Mouse (Mus musculus) MEL (cell line): ENCODE data around the gene Lmf2. TPM values are rescaled to one million over a fixed set of nuclear protein-coding genes. Genes with fewer than 3 reads are reported as not detected.
A peak's percentile ranks its signal among the peaks of the same experiment; 100 is the strongest.

Source experiments
- DNase-seq: peaks from one replicate; pipeline ENCODE4 v3.0.0; 2011; ENCODE audit warnings: low read depth, low spot score
- H3K27ac ChIP-seq: 2 replicates; pipeline ENCODE4 v1.5.1; 2012; ENCODE audit warnings: low read depth, mild to moderate bottlenecking, control low read depth, low read length, moderate library complexity; ENCODE audit not compliant: control insufficient read depth
- H3K27me3 ChIP-seq, 2 experiments: fragments of 150-350 bp in 1 of 2; sonication (generic) in 1 of 2; 2 replicates each; pipeline ENCODE4 v1.6.1; 2012; ENCODE audit warnings: low read length in 2 of 2, mild to moderate bottlenecking in 2 of 2, improper control_type of control experiment in 1 of 2, moderate library complexity in 1 of 2; ENCODE audit not compliant: insufficient read depth in 2 of 2, control insufficient read depth in 1 of 2
- H3K36me3 ChIP-seq, 2 experiments: 2 replicates each; pipeline ENCODE4 v1.6.1; 2012 to 2014; ENCODE audit warnings: low read length in 2 of 2, improper control_type of control experiment in 1 of 2, inconsistent platforms in 1 of 2, mild to moderate bottlenecking in 1 of 2; ENCODE audit not compliant: insufficient read depth in 2 of 2, control insufficient read depth in 1 of 2
- H3K4me1 ChIP-seq, 2 experiments: fragments of 150-350 bp in 1 of 2; sonication (generic) in 1 of 2; 2 replicates each; pipeline ENCODE4 v1.6.1; 2012; ENCODE audit warnings: low read length in 2 of 2, improper control_type of control experiment in 1 of 2, mild to moderate bottlenecking in 1 of 2; ENCODE audit not compliant: insufficient read depth in 2 of 2, control insufficient read depth in 1 of 2
- H3K4me3 ChIP-seq, 2 experiments: fragments of 150-350 bp in 1 of 2; sonication (generic) in 1 of 2; 2 replicates each; pipeline ENCODE4 v1.5.1; 2012; ENCODE audit warnings: low read depth in 2 of 2, low read length in 2 of 2, mild to moderate bottlenecking in 2 of 2, moderate library complexity in 2 of 2, control low read depth in 1 of 2, improper control_type of control experiment in 1 of 2; ENCODE audit not compliant: control insufficient read depth in 1 of 2, insufficient read depth in 1 of 2
- H3K79me2 ChIP-seq: 2 replicates; pipeline ENCODE4 v1.6.1; 2012; ENCODE audit warnings: mild to moderate bottlenecking, low read length, moderate library complexity; ENCODE audit not compliant: control insufficient read depth, poor library complexity, insufficient read depth
- H3K9ac ChIP-seq: 2 replicates; pipeline ENCODE4 v1.6.1; 2012; ENCODE audit warnings: low read depth, mild to moderate bottlenecking, control low read depth, low read length, moderate library complexity; ENCODE audit not compliant: control insufficient read depth, poor library complexity, severe bottlenecking
- H3K9me3 ChIP-seq: fragments of 150-350 bp; sonication (generic); replicated peaks from 2 replicates; pipeline ENCODE4 v1.6.1; 2012; ENCODE audit warnings: mild to moderate bottlenecking, low read length, improper control_type of control experiment, moderate library complexity; ENCODE audit not compliant: insufficient read depth
- BHLHE40 ChIP-seq: IDR thresholded peaks from 2 replicates; pipeline ENCODE4 v1.6.1; 2012; ENCODE audit warnings: low read depth, mild to moderate bottlenecking, inconsistent platforms, low read length, improper control_type of control experiment, borderline replicate concordance
- CHD1 ChIP-seq: IDR thresholded peaks from 2 replicates; pipeline ENCODE4 v1.6.1; 2012; ENCODE audit warnings: low read depth, mild to moderate bottlenecking, inconsistent platforms, low read length, improper control_type of control experiment
- CHD2 ChIP-seq: IDR thresholded peaks from 2 replicates; pipeline ENCODE4 v1.6.1; 2011; ENCODE audit warnings: low read length, improper control_type of control experiment
- CTCF ChIP-seq, 3 experiments: IDR thresholded peaks in 2 of 3; conservative IDR thresholded peaks in 1 of 3; 2 replicates each; pipeline ENCODE4 v1.5.1; 2011 to 2012; ENCODE audit warnings: low read length in 3 of 3, low read depth in 2 of 3, mild to moderate bottlenecking in 2 of 3, improper control_type of control experiment in 1 of 3, inconsistent platforms in 1 of 3, mixed read lengths in 1 of 3, moderate library complexity in 1 of 3; ENCODE audit not compliant: control insufficient read depth in 1 of 3, insufficient read depth in 1 of 3, poor library complexity in 1 of 3, severe bottlenecking in 1 of 3
- EP300 ChIP-seq, 2 experiments: IDR thresholded peaks; 2 replicates each; pipeline ENCODE4 v1.6.1; 2011; ENCODE audit warnings: improper control_type of control experiment in 2 of 2, low read length in 2 of 2, low read depth in 1 of 2, mild to moderate bottlenecking in 1 of 2
- ETS1 ChIP-seq: IDR thresholded peaks from 2 replicates; pipeline ENCODE4 v1.6.1; 2012; ENCODE audit warnings: low read depth, mild to moderate bottlenecking, inconsistent platforms, low read length, improper control_type of control experiment, moderate library complexity
- GABPA ChIP-seq: IDR thresholded peaks from 2 replicates; pipeline ENCODE4 v1.6.1; 2012; ENCODE audit warnings: low read depth, mild to moderate bottlenecking, inconsistent platforms, low read length, improper control_type of control experiment, moderate library complexity
- GATA1 ChIP-seq: IDR thresholded peaks from 2 replicates; pipeline ENCODE4 v1.6.1; 2011; ENCODE audit warnings: low read depth, low read length, improper control_type of control experiment
- JUND ChIP-seq: IDR thresholded peaks from 2 replicates; pipeline ENCODE4 v1.6.1; 2011; ENCODE audit warnings: low read depth, mild to moderate bottlenecking, improper control_type of control experiment, low read length
- KAT2A ChIP-seq: conservative IDR thresholded peaks from 2 replicates; pipeline ENCODE4 v1.6.1; 2012; ENCODE audit warnings: low read depth, low read length, improper control_type of control experiment, inconsistent platforms
- MAFK ChIP-seq: IDR thresholded peaks from 2 replicates; pipeline ENCODE4 v1.6.1; 2011; ENCODE audit warnings: low read depth, mild to moderate bottlenecking, low read length, improper control_type of control experiment, borderline replicate concordance
- MAZ ChIP-seq: IDR thresholded peaks from 2 replicates; pipeline ENCODE4 v1.6.1; 2012; ENCODE audit warnings: low read depth, mild to moderate bottlenecking, inconsistent platforms, low read length, improper control_type of control experiment
- MEF2A ChIP-seq: IDR thresholded peaks from 2 replicates; pipeline ENCODE4 v1.6.1; 2014; ENCODE audit warnings: low read depth, mild to moderate bottlenecking, inconsistent platforms, low read length, improper control_type of control experiment; ENCODE audit not compliant: poor library complexity, insufficient replicate concordance, severe bottlenecking; ENCODE audit errors: extremely low read depth
- MXI1 ChIP-seq: IDR thresholded peaks from 2 replicates; pipeline ENCODE4 v1.6.1; 2011; ENCODE audit warnings: mild to moderate bottlenecking, low read depth, low read length, improper control_type of control experiment
- MYB ChIP-seq: IDR thresholded peaks from 2 replicates; pipeline ENCODE4 v1.6.1; 2011; ENCODE audit warnings: mild to moderate bottlenecking, low read depth, low read length, improper control_type of control experiment
- MYC ChIP-seq: IDR thresholded peaks from 2 replicates; pipeline ENCODE4 v1.6.1; 2011; ENCODE audit warnings: low read depth, mild to moderate bottlenecking, low read length, improper control_type of control experiment, moderate library complexity
- NELFE ChIP-seq: IDR thresholded peaks from 2 replicates; pipeline ENCODE4 v1.6.1; 2011; ENCODE audit warnings: low read depth, low read length, improper control_type of control experiment
- NRF1 ChIP-seq: IDR thresholded peaks from 2 replicates; pipeline ENCODE4 v1.6.1; 2014; ENCODE audit warnings: low read depth, mild to moderate bottlenecking, inconsistent platforms, low read length, improper control_type of control experiment, moderate library complexity; ENCODE audit not compliant: poor library complexity, insufficient read depth, severe bottlenecking
- POLR2AphosphoS2 ChIP-seq: IDR thresholded peaks from 2 replicates; pipeline ENCODE4 v1.6.1; 2011; ENCODE audit warnings: low read length, improper control_type of control experiment
- RAD21 ChIP-seq: IDR thresholded peaks from 2 replicates; pipeline ENCODE4 v1.6.1; 2011; ENCODE audit warnings: mild to moderate bottlenecking, low read depth, low read length, improper control_type of control experiment
- RCOR1 ChIP-seq: IDR thresholded peaks from 2 replicates; pipeline ENCODE4 v1.6.1; 2012; ENCODE audit warnings: low read depth, mild to moderate bottlenecking, inconsistent platforms, low read length, improper control_type of control experiment
- SMC3 ChIP-seq: IDR thresholded peaks from 2 replicates; pipeline ENCODE4 v1.6.1; 2011; ENCODE audit warnings: low read depth, low read length, improper control_type of control experiment
- TAL1 ChIP-seq: IDR thresholded peaks from 2 replicates; pipeline ENCODE4 v1.6.1; 2012; ENCODE audit warnings: mild to moderate bottlenecking, inconsistent platforms, low read length, moderate library complexity, mixed read lengths
- TBP ChIP-seq: IDR thresholded peaks from 2 replicates; pipeline ENCODE4 v1.8.0; 2011; ENCODE audit warnings: low read depth, low read length, improper control_type of control experiment
- TCF12 ChIP-seq: IDR thresholded peaks from 2 replicates; pipeline ENCODE4 v1.6.1; 2014; ENCODE audit warnings: low read depth, mild to moderate bottlenecking, inconsistent platforms, low read length, improper control_type of control experiment, moderate library complexity
- UBTF ChIP-seq: IDR thresholded peaks from 2 replicates; pipeline ENCODE4 v1.6.1; 2012; ENCODE audit warnings: low read depth, mild to moderate bottlenecking, inconsistent platforms, low read length, improper control_type of control experiment, moderate library complexity, borderline replicate concordance; ENCODE audit not compliant: insufficient read depth
- USF1 ChIP-seq: IDR thresholded peaks from 2 replicates; pipeline ENCODE4 v1.6.1; 2014; ENCODE audit warnings: low read depth, mild to moderate bottlenecking, inconsistent platforms, low read length, improper control_type of control experiment, moderate library complexity
- ZKSCAN1 ChIP-seq: IDR thresholded peaks from 2 replicates; pipeline ENCODE4 v1.6.1; 2012; ENCODE audit warnings: low read depth, mild to moderate bottlenecking, inconsistent platforms, low read length, improper control_type of control experiment, moderate library complexity
- ZNF384 ChIP-seq: IDR thresholded peaks from 2 replicates; pipeline ENCODE4 v1.6.1; 2012; ENCODE audit warnings: low read depth, mild to moderate bottlenecking, inconsistent platforms, low read length, improper control_type of control experiment
- polyA plus RNA-seq, 2 experiments: library from polyadenylated mRNA; stranded (reverse) in 1 of 2; unstranded in 1 of 2; fragments of >175 nt in 1 of 2; fragments of >200 nt in 1 of 2; gene quantifications; 2 replicates each; pipeline versions ENCODE4 v1.2.1 to v1.2.4; 2012; ENCODE audit warnings: low replicate concordance in 2 of 2, low read depth in 1 of 2; ENCODE audit not compliant: insufficient read length in 2 of 2, insufficient read depth in 1 of 2, missing spikeins in 1 of 2
- total RNA-seq: library from RNA; depleted of rRNA; stranded (reverse); fragments of 300-350 nt; gene quantifications from 2 replicates; pipeline ENCODE4 v1.2.3, GENCODE M21; 2012

Lmf2 gene
- total and polyA plus RNA-seq, 3 experiments: 14.5 to 52.0 TPM; not detected in 1

- Histone ChIP-seq H3K9ac (no peak overlapping the region), H3K27ac (no peak overlapping the region), H3K4me1 (peaks cover 0 to 17% of the 10 kb centered on the region in 2 experiments; a peak in 3 of 4 replicates), H3K9me3 (no peaks in the 10 kb centered on the region), H3K79me2 (peaks cover 38% of the 10 kb centered on the region), H3K27me3 (no peaks in the 10 kb centered on the region), H3K36me3 (peaks cover 0 to 5% of the 10 kb centered on the region in 2 experiments; a peak in 1 of 4 replicates), H3K4me3 (no peak overlapping the region)
- TF ChIP-seq MXI1 (no peak), SMC3 (peak; percentile 55), MYC (0 out of 2 replicates have a peak, but pooled peaks have one; percentile 34), CTCF (IDR thresholded peaks at IDR 0.05 in 2 of 3, conservative IDR thresholded peaks at IDR 0.05 in 1 of 3; ENCODE audit: control insufficient read depth in 1 of 3, insufficient read depth in 1 of 3, low read depth in 2 of 3, low read length in 3 of 3, poor library complexity in 1 of 3, severe bottlenecking in 1 of 3) (peak; percentile 74 to 88 (median 77)), RAD21 (peak; percentile 56)
- DNase-seq: peak; percentile 78
Observed at GRCm38 (mm10) chr15:89316146-89316545, 39.3 kb downstream of the Lmf2 start.

GRCm38 (mm10) chr15:89315190-89315731, 40.2 kb downstream of the Lmf2 start, which contains the start of gene Sbf1:
TSS of gene Sbf1 (minus strand) at chr15:89315311.
- peak; percentile 97 for DNase-seq
- Histone ChIP-seq H3K27ac (peak within 1 kb of the TSS; percentile 36; the same call in 1 of the 2 replicates), H3K27me3 (no peaks in the 10 kb centered on the region)
- TF ChIP-seq USF1 (no peak), NRF1 (peak; percentile 84), MYB (no peak), MYC (no peak), TCF12 (no peak; the same call in 1 of the 2 replicates), MEF2A (no peak), EP300 (IDR thresholded peaks at IDR 0.05; ENCODE audit: low read depth in 1 of 2, low read length in 2 of 2) (no peak), GABPA (no peak), POLR2AphosphoS2 (peak; percentile 76), NELFE (peak; percentile 72), CTCF (IDR thresholded peaks at IDR 0.05 in 2 of 3, conservative IDR thresholded peaks at IDR 0.05 in 1 of 3; ENCODE audit: control insufficient read depth in 1 of 3, insufficient read depth in 1 of 3, low read depth in 2 of 3, low read length in 3 of 3, poor library complexity in 1 of 3, severe bottlenecking in 1 of 3) (no peak), MAZ (peak; percentile 38; the same call in 1 of the 2 replicates), KAT2A (no peak; the same call in 1 of the 2 replicates), RAD21 (no peak), MAFK (no peak), CHD1 (no peak), TBP (peak; percentile 37; the same call in 1 of the 2 replicates), SMC3 (no peak), CHD2 (no peak), ETS1 (no peak), RCOR1 (no peak), BHLHE40 (no peak), UBTF (no peak), TAL1 (no peak), JUND (no peak), ZKSCAN1 (no peak), ZNF384 (no peak), MXI1 (no peak; the same call in 1 of the 2 replicates), GATA1 (no peak)

More at GRCm38 (mm10) chr15:89315190-89315731, 40.2 kb downstream of the Lmf2 start, which contains the start of gene Sbf1:
- peaks cover 7 to 25% of the 10 kb centered on the region in 2 experiments for H3K4me1 ChIP-seq
- peaks cover 0 to 12% of the 10 kb centered on the region in 2 experiments; a peak in 2 of 4 replicates for H3K36me3 ChIP-seq
- peak within 1 kb of the TSS; percentile 91 to 92 for H3K4me3 ChIP-seq
- no peaks in the 10 kb centered on the region for H3K9me3 ChIP-seq
- peak within 1 kb of the TSS; percentile 88 for H3K9ac ChIP-seq
- H3K79me2 ChIP-seq: peaks cover 46% of the 10 kb centered on the region
